Mouse (Mus musculus): ENCODE measurements around the gene Dcaf1. TPM values are rescaled to one million over a fixed set of nuclear protein-coding genes. Genes with fewer than 3 reads are reported as not detected.
A peak's percentile ranks its signal among the peaks of the same experiment; 100 is the strongest.

The Dcaf1 gene
- total and polyA plus RNA-seq, 3 experiments = 9.2 to 111 (median 72.4) TPM

GRCm38 (mm10) chr9:106886828-106887702 is 65.4 kb downstream of the Dcaf1 start, which contains the start of gene Rbm15b:
Rbm15b (minus strand) TSS chr9:106887428.
- TF ChIP-seq CTCF (IDR thresholded peaks at IDR 0.05; ENCODE audit: low read depth, low read length) (peak; percentile 14; the same call in 1 of the 2 replicates), GATA1 (IDR thresholded peaks at IDR 0.05; ENCODE audit: borderline replicate concordance, low read length) (no peak)
- DNase-seq (ENCODE audit: low spot score) (peak; percentile 95), ATAC-seq (ENCODE audit: extremely low read depth, insufficient number of reproducible peaks, low FRiP score, poor library complexity, severe bottlenecking) (peak; percentile 52)
- Histone ChIP-seq H3K4me3 (ENCODE audit: low read depth, low read length) (peak within 1 kb of the TSS; percentile 79), H3K4me1 (ENCODE audit: insufficient read depth, low read depth, low read length) (peaks cover 73% of the 10 kb centered on the region), H3K9me3 (replicated peaks) (no peaks in the 10 kb centered on the region), H3K27me3 (ENCODE audit: insufficient read depth, low read length) (no peaks in the 10 kb centered on the region), H3K36me3 (replicated peaks) (peaks cover 69% of the 10 kb centered on the region)

- H3K4me1 ChIP-seq (ENCODE audit: insufficient read depth, low read depth, low read length) = peaks cover 63% of the 10 kb centered on the region
Observed at GRCm38 (mm10) chr9:106888346-106888745, 66.7 kb downstream of the Dcaf1 start.

GRCm38 (mm10) chr9:106889321-106889720 is 67.6 kb downstream of the Dcaf1 start:
- peaks cover 61% of the 10 kb centered on the region for H3K4me1 ChIP-seq (ENCODE audit: insufficient read depth, low read depth, low read length)
- no peak for TF ChIP-seq CTCF (IDR thresholded peaks at IDR 0.05; ENCODE audit: low read depth, low read length)
- no peak for TF ChIP-seq GATA2 (IDR thresholded peaks at IDR 0.05; ENCODE audit: borderline replicate concordance, low read depth, low read length)
- TF ChIP-seq TAL1 (conservative IDR thresholded peaks at IDR 0.05; ENCODE audit: low read depth, low read length) = no peak
- no peak for TF ChIP-seq POLR2AphosphoS5 (IDR thresholded peaks at IDR 0.05; ENCODE audit: insufficient replicate concordance, low read depth, low read length)
- no peak for TF ChIP-seq GATA1 (IDR thresholded peaks at IDR 0.05; ENCODE audit: borderline replicate concordance, low read length)

More at GRCm38 (mm10) chr9:106888346-106888745, 66.7 kb downstream of the Dcaf1 start:
- Histone ChIP-seq H3K4me3 (ENCODE audit: low read depth, low read length) (no peak overlapping the region), H3K27me3 (ENCODE audit: insufficient read depth, low read length) (no peaks in the 10 kb centered on the region), H3K9me3 (replicated peaks) (no peaks in the 10 kb centered on the region), H3K36me3 (replicated peaks) (peaks cover 60% of the 10 kb centered on the region)
- no peak for TF ChIP-seq GATA2 (IDR thresholded peaks at IDR 0.05; ENCODE audit: borderline replicate concordance, low read depth, low read length)
- no peak for TF ChIP-seq TAL1 (conservative IDR thresholded peaks at IDR 0.05; ENCODE audit: low read depth, low read length)
- TF ChIP-seq CTCF (IDR thresholded peaks at IDR 0.05; ENCODE audit: low read depth, low read length) = no peak
- no peak for TF ChIP-seq GATA1 (IDR thresholded peaks at IDR 0.05; ENCODE audit: borderline replicate concordance, low read length)
- no peak for TF ChIP-seq POLR2AphosphoS5 (IDR thresholded peaks at IDR 0.05; ENCODE audit: insufficient replicate concordance, low read depth, low read length)
- no peak for DNase-seq (ENCODE audit: low spot score)
- ATAC-seq (ENCODE audit: extremely low read depth, insufficient number of reproducible peaks, low FRiP score, poor library complexity, severe bottlenecking) = no peak

GRCm38 (mm10) chr9:106890496-106891240 is 69.0 kb downstream of the Dcaf1 start:
- TF ChIP-seq CTCF (IDR thresholded peaks at IDR 0.05; ENCODE audit: low read depth, low read length) (no peak), GATA2 (IDR thresholded peaks at IDR 0.05; ENCODE audit: borderline replicate concordance, low read depth, low read length) (no peak), TAL1 (conservative IDR thresholded peaks at IDR 0.05; ENCODE audit: low read depth, low read length) (no peak), GATA1 (IDR thresholded peaks at IDR 0.05; ENCODE audit: borderline replicate concordance, low read length) (no peak), POLR2AphosphoS5 (IDR thresholded peaks at IDR 0.05; ENCODE audit: insufficient replicate concordance, low read depth, low read length) (no peak)
- Histone ChIP-seq H3K9me3 (replicated peaks) (no peaks in the 10 kb centered on the region), H3K4me3 (ENCODE audit: low read depth, low read length) (peak overlapping the region; percentile 87), H3K4me1 (ENCODE audit: insufficient read depth, low read depth, low read length) (peaks cover 47% of the 10 kb centered on the region), H3K36me3 (replicated peaks) (peaks cover 39% of the 10 kb centered on the region), H3K27me3 (ENCODE audit: insufficient read depth, low read length) (peaks cover 6% of the 10 kb centered on the region)
- ATAC-seq (ENCODE audit: extremely low read depth, insufficient number of reproducible peaks, low FRiP score, poor library complexity, severe bottlenecking) (no peak), DNase-seq (ENCODE audit: low spot score) (no peak)

More at GRCm38 (mm10) chr9:106889321-106889720, 67.6 kb downstream of the Dcaf1 start:
- no peaks in the 10 kb centered on the region for H3K27me3 ChIP-seq (ENCODE audit: insufficient read depth, low read length)
- H3K4me3 ChIP-seq (ENCODE audit: low read depth, low read length) = peak overlapping the region; percentile 42; the same call in 1 of the 2 replicates
- ATAC-seq (ENCODE audit: extremely low read depth, insufficient number of reproducible peaks, low FRiP score, poor library complexity, severe bottlenecking) (no peak), DNase-seq (ENCODE audit: low spot score) (no peak)
- peaks cover 53% of the 10 kb centered on the region for H3K36me3 ChIP-seq (replicated peaks)
- no peaks in the 10 kb centered on the region for H3K9me3 ChIP-seq (replicated peaks)

GRCm38 (mm10) chr9:106891341-106891741 is 69.7 kb downstream of the Dcaf1 start:
- Histone ChIP-seq H3K4me3 (ENCODE audit: low read depth, low read length) (peak overlapping the region; percentile 87), H3K36me3 (replicated peaks) (peaks cover 36% of the 10 kb centered on the region), H3K9me3 (replicated peaks) (no peaks in the 10 kb centered on the region), H3K4me1 (ENCODE audit: insufficient read depth, low read depth, low read length) (peaks cover 44% of the 10 kb centered on the region), H3K27me3 (ENCODE audit: insufficient read depth, low read length) (peaks cover 12% of the 10 kb centered on the region)
- DNase-seq (ENCODE audit: low spot score) = peak; percentile 12
- TF ChIP-seq TAL1 (conservative IDR thresholded peaks at IDR 0.05; ENCODE audit: low read depth, low read length) (no peak), GATA2 (IDR thresholded peaks at IDR 0.05; ENCODE audit: borderline replicate concordance, low read depth, low read length) (no peak), GATA1 (IDR thresholded peaks at IDR 0.05; ENCODE audit: borderline replicate concordance, low read length) (no peak), CTCF (IDR thresholded peaks at IDR 0.05; ENCODE audit: low read depth, low read length) (no peak), POLR2AphosphoS5 (IDR thresholded peaks at IDR 0.05; ENCODE audit: insufficient replicate concordance, low read depth, low read length) (no peak)
- ATAC-seq (ENCODE audit: extremely low read depth, insufficient number of reproducible peaks, low FRiP score, poor library complexity, severe bottlenecking) = no peak
